Comparison of ENCODE assay signal across 9 mouse cellular contexts in the genomic region with DNA sequence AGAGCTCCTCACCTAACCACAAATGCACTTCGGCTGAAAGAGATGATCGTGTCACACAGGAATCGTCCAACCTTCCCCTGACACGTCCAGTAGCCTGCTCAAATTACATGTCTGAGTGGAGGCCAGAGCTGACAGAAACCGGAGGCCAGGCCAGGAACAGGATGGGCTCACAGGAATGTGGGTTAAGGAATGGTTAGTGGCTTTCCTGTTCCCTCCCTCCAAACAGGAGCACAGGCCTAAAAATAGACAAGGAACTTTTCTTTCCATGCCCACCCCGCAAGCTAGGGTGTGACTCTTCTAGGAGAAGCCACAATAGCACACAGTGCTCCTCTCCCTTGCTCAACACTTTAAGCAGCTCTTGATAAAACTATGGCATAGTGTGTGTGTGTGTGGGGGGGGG.
A peak's percentile ranks its signal among the peaks of the same experiment; 100 is the strongest.
DNase-seq lines count a peak whose midpoint lies in the region; ATAC-seq lines count a peak whose summit lies in the region.
"Had no signal": no experiment of that assay in that cellular context is flagged by ENCODE, and none has a peak within 500 bp of the region (broad histone marks: within the 10 kb centered on the region; RNA-seq: fewer than 3 reads in every experiment).

No protein-coding gene starts in this region.

- no peak overlapping the region for H3K27ac ChIP-seq in hindbrain, embryonic 10.5 days
- no peak overlapping the region for H3K27ac ChIP-seq in hindbrain, embryonic 16.5 days (ENCODE audit: low read depth, low read length)
- no peak overlapping the region for H3K27ac ChIP-seq in kidney, embryonic 14.5 days (ENCODE audit: low read depth, low read length)
- H3K27ac ChIP-seq: hindbrain, embryonic 15.5 days had no signal

- H3K9me3 ChIP-seq in hindbrain, embryonic 10.5 days, result no peaks in the 10 kb centered on the region
- H3K9me3 ChIP-seq in hindbrain, embryonic 16.5 days (ENCODE audit: control insufficient read depth, low read length), result no peaks in the 10 kb centered on the region
- no peaks in the 10 kb centered on the region for H3K9me3 ChIP-seq in kidney, embryonic 14.5 days (ENCODE audit: control insufficient read depth, low read length)
- H3K9me3 ChIP-seq: hindbrain, embryonic 15.5 days had no signal

- no peaks in the 10 kb centered on the region for H3K4me1 ChIP-seq in hindbrain, embryonic 10.5 days (replicated peaks)
- no peaks in the 10 kb centered on the region for H3K4me1 ChIP-seq in hindbrain, embryonic 16.5 days (ENCODE audit: control insufficient read depth, insufficient read depth, low read depth, low read length)
- no peaks in the 10 kb centered on the region for H3K4me1 ChIP-seq in kidney, embryonic 14.5 days (ENCODE audit: control insufficient read depth, insufficient read depth, low read length)
- H3K4me1 ChIP-seq: hindbrain, embryonic 15.5 days had no signal

- H3K4me2 ChIP-seq in hindbrain, embryonic 16.5 days (ENCODE audit: low read length), result no peak overlapping the region
- no peak overlapping the region for H3K4me2 ChIP-seq in kidney, embryonic 14.5 days (replicated peaks; ENCODE audit: low read depth, low read length)
- H3K4me2 ChIP-seq: hindbrain, embryonic 15.5 days had no signal

- H3K4me3 ChIP-seq in hindbrain, embryonic 10.5 days, result no peak overlapping the region
- no peak overlapping the region for H3K4me3 ChIP-seq in hindbrain, embryonic 16.5 days (ENCODE audit: low read length)
- H3K4me3 ChIP-seq in kidney, embryonic 14.5 days (ENCODE audit: low read length), result no peak overlapping the region
- H3K4me3 ChIP-seq: hindbrain, embryonic 15.5 days had no signal

- H3K36me3 ChIP-seq in hindbrain, embryonic 10.5 days, result peaks cover 16% of the 10 kb centered on the region
- H3K36me3 ChIP-seq in hindbrain, embryonic 16.5 days (ENCODE audit: control insufficient read depth, insufficient read depth, low read length), result no peaks in the 10 kb centered on the region
- peaks cover 9% of the 10 kb centered on the region; the same call in 1 of the 2 replicates for H3K36me3 ChIP-seq in kidney, embryonic 14.5 days (ENCODE audit: control insufficient read depth, insufficient read depth, low read length)
- H3K36me3 ChIP-seq: hindbrain, embryonic 15.5 days had no signal

- H3K9ac ChIP-seq in hindbrain, embryonic 16.5 days (ENCODE audit: low read depth, low read length), result no peak overlapping the region
- no peak overlapping the region for H3K9ac ChIP-seq in kidney, embryonic 14.5 days (ENCODE audit: low read depth, low read length)
- H3K9ac ChIP-seq: hindbrain, embryonic 15.5 days had no signal

- 50% methylated on average over 6 of the region's 6 CpGs for WGBS in hindbrain, embryonic 10.5 days
- WGBS in hindbrain, embryonic 16.5 days, result 76% methylated on average over 6 of the region's 6 CpGs
- 6% methylated on average over 6 of the region's 6 CpGs for WGBS in kidney, embryonic 14.5 days

- no peak for ATAC-seq in hindbrain, embryonic 16.5 days
- ATAC-seq in kidney, embryonic 14.5 days (ENCODE audit: low FRiP score, low TSS enrichment), result peak; percentile 66; the same call in 1 of the 2 replicates

- H3K27me3 ChIP-seq in hindbrain, embryonic 10.5 days (ENCODE audit: insufficient read depth, poor library complexity, severe bottlenecking), result no peaks in the 10 kb centered on the region
- H3K27me3 ChIP-seq in hindbrain, embryonic 16.5 days (replicated peaks; ENCODE audit: control insufficient read depth, insufficient read depth, low read length), result no peaks in the 10 kb centered on the region
- no peaks in the 10 kb centered on the region for H3K27me3 ChIP-seq in kidney, embryonic 14.5 days (ENCODE audit: control insufficient read depth, insufficient read depth, low read length)
- H3K27me3 ChIP-seq: hindbrain, embryonic 15.5 days had no signal

- DNase-seq in hindbrain, embryonic 10.5 days (ENCODE audit: low spot score), result peak; percentile 13
- peak; percentile 64 for DNase-seq in gastrocnemius, postnatal 25 days
- peak; percentile 36 to 68 for DNase-seq in lung, postnatal 4 days
- no peak for DNase-seq in cerebellum, adult 11-12 months
- DNase-seq in MN1 (ENCODE audit: low spot score), result no peak
- DNase-seq in right cerebral cortex, postnatal 4 days, result no peak

Comparison
In these comparisons a context has a peak if more than half of its experiments do, and no peak if none do; other contexts are left out.
1. DNase-seq: peak in hindbrain, embryonic 10.5 days (single experiment), gastrocnemius, postnatal 25 days (single experiment) and lung, postnatal 4 days (2 of 2); none in cerebellum, adult 11-12 months (single experiment), MN1 (single experiment) and right cerebral cortex, postnatal 4 days (single experiment).